Mouse (Mus musculus) gastrocnemius, adult 18-20 months (tissue): ENCODE results near the gene Lrrn2. TPM values are rescaled to one million over a fixed set of nuclear protein-coding genes. Genes with fewer than 3 reads are reported as not detected.

Experiments
- DNase-seq: peaks from one replicate; pipeline ENCODE4 v3.0.0; 2021; ENCODE audit warnings: low spot score
- total RNA-seq, 2 experiments: library from RNA; stranded (reverse); gene quantifications; 2 replicates each; pipeline ENCODE4 v1.2.3; 2021

The Lrrn2 gene
- total RNA-seq, 2 experiments from 2014 or later = 0.32 to 0.57 TPM

DNA sequence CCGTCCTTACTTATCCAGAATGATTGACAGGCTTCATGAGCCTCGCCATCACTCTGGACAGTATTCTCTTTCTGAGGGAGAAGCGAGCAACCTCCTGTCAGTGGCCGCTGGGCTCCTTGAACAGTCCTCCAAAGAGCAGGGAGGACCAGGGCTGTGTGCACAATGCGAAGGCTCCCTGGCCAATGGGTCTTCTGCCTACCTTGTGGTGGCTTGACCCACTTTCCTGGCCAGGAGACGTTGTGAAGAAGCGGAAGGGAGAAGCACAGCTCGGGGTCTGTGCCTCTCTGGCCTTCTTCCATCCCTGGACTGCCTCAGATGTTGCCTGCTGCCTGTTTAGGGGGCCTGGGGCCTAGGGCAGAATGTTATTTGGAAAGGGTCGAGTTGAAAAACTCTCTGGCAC is 1.8 kb downstream of the Lrrn2 start:
- no peak for DNase-seq

DNA sequence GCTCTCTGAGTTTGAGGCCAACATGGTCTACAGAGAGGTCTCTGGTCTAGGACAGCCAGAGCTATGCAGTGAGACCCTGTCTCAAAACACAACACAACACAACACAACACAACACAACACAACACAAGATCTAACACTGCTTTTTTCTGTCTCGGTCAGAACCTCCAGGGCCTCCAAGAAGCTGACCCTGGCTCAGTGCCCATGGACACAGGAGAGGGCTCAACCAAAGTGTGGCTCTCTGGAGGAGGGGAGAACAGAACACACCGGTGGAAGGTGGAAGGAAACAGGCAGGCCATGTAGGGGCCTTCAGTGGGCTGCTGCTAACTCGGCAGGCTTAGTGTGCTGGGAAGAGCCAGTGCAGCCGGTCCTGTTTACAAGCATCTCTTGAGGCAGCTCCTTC is 5.6 kb downstream of the Lrrn2 start:
- no peak for DNase-seq

DNA sequence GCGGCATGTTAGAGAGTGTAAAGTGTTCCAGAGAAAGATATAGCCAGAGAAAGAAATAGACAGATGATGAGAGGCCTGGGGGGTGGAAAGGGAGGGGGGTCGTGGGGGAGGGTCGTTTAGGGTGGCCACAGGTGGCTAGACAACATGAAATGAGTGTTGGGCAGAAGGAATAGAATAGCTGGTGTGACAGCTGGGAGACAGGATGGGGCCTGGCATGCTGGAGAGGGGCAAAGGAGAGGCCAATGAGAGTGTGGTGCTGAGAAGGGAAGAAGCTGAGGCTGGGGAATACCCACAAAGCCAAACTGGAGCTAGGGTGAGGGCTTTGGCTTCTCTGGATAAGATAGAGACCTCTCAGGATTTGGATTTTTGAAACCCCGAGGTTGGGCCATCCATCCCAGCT is 6.6 kb downstream of the Lrrn2 start:
- DNase-seq = no peak

DNA sequence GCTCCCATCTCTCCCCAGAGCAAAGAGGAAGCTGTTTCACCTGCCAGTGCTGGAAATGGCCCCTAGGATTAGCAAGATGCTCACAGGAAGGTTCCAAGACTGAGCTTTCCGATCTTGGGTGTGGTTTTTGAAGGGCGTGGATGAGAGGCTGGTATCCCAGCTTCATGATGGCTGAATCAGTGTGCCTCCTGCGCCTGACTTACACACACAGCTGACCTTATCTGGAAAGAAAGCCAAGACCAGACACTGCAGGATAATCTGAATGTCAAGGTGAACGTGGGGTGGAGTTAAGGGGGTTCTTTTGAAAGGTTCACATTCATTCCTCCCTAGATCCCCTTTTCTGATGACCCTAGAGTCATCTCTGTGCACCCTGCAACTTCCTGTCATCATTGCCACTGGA is 8.7 kb downstream of the Lrrn2 start:
- DNase-seq = no peak

DNA sequence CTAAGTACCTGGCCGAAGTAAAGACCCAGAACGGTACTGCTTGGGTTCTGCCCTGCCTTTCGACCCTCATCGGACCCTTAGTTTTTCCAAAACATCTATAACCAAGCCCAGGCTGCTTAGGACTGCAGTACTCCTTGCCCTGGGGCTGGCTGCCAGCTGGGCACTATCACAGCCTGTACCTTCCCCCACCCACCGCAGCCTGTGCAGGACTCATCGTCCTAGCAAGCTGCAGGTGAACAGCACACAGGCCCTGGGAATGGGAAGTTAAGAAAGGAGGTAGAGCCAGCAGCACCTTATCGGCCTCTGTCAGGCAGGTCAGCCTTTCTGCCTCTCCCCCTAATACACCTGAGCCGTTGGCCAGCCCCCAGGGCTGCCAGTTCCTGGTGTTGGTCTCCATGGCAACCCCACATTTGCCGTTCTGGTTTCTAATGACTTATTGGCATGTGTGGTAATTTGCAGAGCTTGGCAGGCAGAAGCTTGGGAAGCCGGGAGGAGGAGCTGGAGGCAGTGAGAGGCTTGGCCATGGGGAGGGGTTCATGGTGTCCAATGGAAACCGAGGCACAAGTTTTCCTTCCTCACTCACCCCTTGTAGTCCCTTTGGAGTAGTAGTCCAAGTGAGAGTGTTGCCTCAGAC is 10.2 kb downstream of the Lrrn2 start:
- DNase-seq = no peak

DNA sequence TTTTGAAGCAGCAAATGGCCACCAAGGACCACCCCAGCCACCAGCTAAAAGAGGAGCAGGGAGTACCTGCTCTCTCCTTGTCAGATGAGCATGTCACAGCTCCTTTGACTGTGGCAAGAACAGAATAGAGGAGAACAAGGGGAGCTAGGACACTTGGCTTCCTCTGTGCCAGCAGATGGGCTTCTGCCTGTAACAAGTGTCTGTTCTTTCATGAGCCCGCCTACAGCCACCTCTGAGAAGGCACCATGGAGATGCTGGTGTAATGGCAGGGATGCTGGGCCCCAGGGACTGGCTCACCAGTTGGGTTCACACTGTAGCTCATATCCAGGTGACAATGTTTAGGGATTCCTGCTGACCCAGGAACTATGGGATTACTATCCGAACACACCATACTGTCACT is 12.0 kb downstream of the Lrrn2 start:
- DNase-seq = no peak

DNA sequence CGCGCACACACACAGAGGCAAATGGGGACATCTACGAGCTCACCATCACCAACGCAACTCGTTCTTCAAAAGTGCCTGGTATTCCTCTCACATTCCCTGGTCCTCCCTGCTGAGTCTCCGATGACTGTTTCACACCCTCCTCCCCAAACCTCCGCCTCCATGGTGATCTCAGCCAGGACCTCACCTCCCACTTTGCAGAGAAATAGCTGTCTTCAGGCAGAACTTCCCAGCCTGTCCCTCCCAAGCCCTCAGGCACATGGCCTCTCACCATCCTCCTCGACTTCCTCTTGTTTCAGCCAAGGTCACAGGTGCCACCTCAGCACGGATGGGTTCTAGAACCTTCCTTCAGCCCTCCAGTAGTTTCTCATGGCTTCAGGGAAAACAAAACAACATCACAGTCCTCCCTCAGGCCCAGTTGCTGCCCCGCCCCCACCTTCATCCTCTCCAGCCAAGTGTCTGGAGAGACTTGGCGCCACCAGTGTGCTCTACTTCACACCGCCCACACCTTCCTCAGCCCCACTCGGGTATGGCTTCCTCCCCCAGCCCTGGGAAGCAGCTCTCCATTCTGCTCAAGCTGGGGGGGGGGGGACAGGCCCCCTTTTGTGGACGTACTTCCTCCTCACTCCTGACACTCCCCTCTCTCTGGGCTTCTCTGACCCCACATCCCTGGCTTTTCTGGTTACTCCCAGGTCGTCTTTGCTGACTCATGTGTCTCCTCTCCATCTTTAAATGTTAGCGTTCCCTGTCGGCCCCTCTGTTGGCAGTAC is 13.4 kb downstream of the Lrrn2 start:
- no peak for DNase-seq

DNA sequence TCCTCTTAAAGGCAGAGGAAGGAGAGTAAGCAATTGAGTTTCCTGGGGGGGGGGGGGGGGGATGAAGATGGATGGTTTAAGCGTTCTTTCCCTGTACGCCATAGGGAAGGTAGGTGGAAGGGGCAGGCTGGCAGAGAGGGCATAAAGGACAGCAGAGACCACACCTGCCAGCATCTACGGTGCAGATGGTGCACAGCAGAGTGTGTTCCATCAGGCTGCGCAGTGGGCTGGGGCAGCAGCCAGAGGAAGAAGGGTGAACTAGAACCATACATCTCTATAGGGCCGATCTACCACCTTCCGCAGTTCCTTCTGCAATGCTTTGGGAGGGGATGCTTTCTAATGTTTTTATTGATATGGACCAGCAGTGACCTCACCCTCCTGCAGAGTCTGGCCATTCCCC is 19.0 kb downstream of the Lrrn2 start:
- DNase-seq = no peak

DNA sequence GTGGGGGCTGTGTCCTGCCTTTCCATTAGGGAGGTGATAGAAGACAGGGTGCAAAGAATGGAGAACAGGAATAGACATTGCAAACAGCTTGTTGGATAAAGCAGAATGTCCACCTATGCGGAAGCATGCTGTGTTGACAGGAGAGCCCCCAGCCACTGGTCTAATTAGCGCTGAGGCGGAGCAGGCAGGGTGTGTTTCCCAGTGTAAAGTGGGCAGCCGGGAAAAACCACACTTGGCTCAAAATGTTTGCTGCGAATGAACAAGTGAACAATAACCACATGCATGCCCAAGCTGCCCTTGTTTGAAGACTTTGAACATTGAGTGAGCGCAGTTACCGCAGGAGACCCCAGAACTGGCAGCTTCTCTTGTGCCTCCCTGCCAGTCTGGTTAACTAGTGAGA is 19.6 kb downstream of the Lrrn2 start:
- no peak for DNase-seq

DNA sequence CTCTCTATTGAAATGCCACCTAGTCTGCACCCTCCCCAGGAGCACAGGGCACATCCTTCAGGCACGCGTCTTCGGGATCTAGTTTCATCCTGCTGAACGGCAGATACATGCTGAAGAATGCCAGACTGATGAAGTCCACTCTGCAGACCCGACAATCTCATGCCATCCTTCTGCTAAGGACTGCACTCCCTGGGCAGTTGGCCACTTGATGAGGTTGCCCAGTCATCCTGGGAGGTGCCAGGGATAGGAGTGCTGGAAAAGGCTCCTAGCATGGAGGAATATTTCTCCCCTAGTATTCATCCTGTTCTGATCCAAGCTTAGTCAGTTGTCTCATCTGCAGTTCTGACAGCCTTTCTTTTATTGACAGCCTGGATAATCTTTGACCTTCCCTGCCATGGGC is 20.9 kb downstream of the Lrrn2 start:
- DNase-seq = no peak

DNA sequence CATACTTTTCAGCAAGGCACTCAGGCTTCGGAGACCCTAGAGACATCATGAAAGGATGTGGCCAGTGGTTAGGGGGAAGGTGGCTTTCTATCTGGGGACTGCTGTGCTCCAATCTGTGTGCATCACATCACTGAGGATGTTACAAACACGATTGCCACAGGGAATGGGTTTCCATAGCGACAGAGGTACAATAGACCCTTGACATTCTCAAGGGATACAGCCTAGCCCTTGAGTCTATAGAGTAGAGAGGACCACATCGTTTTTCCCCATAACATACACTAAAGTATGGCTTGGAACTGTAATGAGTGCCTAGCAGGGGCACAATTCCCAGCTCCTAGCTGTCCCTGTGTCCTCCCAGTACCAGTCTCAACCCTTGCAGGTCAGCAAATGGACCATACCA is 23.4 kb downstream of the Lrrn2 start:
- DNase-seq = no peak

DNA sequence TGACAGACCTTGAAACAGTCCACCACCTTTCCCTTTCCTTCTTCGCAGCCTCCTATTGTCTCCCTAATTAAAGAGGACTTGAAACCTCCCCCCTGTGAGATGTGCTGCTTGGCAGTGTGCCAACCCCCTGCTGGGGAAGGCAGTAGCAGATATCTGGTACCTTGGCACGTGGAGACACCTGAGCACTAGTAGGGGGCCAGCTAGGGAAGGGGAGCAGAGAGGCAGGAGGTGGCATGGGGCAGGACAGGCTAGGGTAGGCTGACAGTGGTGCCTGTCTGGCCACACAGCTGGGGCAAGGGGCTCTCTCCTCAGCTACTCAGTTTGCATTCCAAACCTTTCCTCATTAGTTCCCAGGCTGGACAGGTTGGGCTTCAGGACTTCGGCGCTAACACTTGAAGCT is 29.0 kb downstream of the Lrrn2 start:
- no peak for DNase-seq

DNA sequence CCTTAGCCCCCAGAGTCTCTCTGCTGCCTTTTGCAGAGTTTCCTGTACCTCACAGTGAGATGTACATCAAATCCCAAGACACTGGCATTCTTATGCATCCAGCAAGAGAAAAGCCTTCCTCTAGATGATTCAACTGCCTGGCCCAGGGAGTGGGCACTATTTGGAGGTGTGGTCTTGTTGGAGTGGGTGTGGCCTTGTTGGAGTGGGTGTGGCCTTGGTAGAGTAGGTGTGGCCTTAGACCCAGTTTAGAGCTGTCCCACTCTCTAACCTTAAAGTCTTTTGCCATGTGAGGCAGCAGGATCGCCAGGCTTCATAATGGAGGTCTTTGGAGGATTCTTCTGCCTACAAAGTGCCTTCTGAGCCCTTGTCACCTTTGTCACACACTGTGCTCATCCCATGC is 29.9 kb downstream of the Lrrn2 start:
- DNase-seq = no peak

DNA sequence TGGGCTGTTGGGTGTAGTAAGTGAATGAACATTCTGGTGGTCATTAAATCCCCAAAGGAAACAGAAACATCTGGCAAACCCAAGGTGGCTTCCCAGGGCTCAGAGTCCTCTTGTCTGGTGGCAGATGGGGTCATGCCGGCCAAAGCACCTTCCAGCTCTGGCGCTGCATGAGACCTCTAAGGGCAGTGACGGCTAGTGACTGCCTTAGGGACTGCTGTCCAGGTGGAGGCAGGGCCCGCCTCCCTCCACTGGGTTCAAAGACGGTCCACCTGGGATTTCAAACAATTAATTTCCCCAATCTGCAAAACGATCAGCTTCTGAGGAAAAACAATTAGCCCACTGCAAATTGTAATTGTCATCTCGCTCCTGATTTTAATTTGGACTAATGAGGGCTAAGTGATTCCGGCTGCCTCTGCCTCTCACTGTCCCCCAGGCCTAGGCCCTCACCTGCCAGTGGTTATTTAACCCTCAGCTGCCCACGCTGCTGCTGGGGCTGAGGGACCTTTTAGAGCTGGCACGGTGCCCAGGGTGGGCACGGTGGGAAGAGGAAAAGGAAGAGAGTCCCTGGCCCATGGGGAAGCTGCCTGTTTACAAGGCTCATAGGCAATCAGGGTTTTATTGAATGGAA is 30.5 kb downstream of the Lrrn2 start:
- no peak for DNase-seq

DNA sequence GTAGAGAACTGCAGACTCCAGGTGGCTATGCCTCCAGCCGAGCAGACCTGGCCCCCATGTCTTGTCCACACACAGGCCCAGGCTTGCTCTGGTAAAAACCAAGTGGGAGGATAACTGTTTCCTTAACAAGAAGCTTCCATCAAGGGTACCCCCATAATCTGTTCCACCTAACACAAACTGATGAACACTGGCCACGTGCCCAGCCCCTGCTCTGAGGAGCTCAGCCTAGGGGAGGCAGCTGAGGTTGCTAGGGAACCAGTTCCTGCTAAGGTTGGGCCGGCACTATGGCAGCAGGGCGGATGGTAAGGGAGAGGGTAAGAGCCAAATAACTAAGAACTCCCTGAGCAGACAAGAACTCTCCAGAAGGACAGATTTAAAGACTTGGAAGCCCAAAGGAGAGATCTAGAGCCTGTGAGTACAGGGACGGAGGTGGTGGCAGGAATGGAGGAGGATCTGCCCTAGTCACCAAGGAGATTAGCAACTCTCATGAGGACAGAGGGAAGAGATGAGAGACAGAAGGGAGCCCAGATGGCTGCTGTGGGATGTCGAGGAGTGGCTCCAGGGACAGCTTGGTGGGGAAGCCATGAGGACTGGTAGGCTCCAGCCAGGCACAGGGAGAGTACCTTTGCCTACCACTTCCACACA is 35.9 kb downstream of the Lrrn2 start:
- no peak for DNase-seq

DNA sequence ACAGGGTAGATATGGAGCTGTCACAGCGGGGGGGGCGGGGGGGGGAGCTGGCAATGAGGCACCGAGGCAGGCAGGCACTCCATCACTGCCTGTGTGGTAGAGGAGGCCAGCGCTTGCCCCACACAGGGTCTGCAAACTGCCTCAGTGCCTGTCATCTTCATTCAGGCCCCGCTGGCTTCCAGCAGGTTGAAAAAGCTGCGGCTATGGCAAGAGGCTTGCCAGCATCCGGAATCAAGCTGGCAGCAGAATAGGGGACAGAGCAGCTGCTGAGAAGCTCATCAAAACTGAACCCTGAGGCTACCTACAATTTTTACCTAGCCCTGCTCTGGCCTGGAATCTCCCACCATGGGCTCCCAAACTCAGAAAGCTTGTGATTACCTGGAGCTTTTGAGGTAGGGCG is 37.5 kb downstream of the Lrrn2 start:
- DNase-seq = no peak

DNA sequence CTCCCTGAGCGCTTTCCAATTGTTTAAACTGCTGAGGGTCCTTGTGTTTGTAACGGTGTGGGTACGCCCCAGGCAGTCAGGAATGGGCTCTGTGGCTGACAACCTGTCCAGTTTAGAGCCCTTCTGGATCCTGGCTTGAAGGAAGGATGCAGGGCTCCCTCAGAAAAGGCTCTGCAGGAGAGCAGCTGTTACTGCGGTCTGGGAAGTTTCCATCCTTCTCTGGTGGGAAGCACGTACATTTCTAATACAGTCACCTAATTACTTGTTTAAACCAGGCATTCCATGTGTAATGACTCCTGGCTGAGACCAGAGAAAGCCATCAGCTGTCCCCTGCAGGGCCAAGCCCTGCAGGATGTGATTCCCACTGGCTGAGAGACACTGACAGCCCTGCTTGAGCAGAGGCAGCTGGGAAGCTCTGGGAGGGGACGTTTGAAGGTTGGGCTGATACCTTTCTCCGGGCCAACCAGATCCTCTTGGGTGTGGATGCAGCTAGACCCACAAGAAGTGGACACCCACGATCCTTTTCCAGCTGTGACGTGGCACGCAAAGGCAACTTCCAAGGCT is 38.1 kb downstream of the Lrrn2 start:
- DNase-seq = no peak

DNA sequence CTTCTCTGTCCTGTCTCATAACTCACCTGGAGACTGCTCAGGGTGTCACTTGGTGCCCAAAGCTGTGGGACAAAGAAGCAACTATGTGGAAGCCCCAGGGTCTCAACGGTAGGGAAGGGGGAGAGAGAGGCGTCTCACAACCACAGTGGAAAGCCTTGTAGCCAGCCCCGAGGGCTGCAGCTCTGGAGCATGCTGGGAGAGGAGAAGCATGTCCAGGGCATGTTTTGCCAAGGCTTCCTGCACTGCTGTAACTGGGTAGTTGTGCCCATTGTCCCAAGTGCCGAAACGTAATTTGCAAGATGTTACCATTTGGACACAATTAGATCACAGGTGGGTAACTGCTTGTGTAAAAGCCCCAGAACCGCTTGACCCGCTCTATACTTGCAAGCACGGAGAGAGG is 39.2 kb downstream of the Lrrn2 start:
- DNase-seq = no peak

DNA sequence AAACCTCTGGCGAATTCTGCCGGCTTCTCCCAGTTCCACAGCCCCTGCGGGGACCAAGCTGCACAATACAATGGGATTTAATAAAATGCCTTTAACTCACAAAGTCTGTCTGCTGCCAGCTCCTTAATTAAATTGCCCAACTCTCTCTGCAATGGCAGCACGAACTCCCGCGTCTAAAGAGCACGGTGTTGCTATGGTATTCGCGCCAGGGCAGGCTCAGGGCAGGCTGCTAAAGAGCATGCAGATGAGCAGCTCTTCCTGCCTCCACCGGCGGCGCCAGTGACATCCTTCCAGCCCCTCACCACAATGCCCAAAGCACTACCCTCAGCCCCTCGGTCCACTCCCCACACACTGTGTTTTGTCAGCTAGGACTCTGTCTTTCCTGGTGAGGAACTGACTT is 41.0 kb downstream of the Lrrn2 start:
- no peak for DNase-seq

DNA sequence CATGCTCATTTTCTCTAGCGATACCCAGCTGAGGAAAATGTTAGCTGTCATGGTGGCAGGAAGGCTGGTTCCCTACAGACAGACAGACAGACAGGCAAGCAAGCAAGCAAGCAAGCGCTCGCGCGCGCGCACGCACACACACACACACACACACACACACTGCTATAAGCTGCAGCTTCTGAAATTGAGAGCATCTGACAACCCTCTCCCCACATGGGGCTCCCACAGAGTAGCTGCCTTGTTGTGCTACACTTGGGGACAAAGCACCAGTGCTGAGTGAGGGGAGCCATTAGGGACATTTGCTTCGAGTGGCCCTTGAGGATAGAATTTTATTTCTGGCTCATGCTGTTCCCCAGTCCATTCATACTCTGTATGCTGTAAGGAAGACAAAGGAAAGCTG is 42.2 kb downstream of the Lrrn2 start:
- DNase-seq = no peak

DNA sequence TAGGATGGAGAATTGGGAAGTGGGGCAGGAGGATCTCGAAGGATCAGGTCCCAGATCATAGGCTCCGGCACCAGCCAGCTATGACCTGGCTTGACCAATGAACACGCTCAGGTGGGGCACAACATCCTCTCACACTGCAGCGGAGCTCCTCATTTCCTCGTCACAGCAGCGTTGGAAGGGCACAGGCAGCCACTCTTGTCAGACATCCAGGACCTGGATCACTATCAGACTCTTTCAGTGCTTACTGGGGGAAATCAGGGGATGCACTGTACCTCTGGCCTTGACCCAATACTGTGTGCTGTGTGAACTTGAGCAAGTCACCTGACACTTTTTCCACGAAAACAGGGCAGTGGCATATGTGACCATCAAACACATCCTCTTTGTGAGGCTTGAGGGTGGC is 45.2 kb downstream of the Lrrn2 start:
- DNase-seq = no peak
